Mouse (Mus musculus) lung, postnatal 10 days (tissue): ENCODE data around the gene Lbh.

Experiments used
- DNase-seq: peaks from one replicate; pipeline ENCODE4 v3.0.0; 2021

The Lbh gene

GRCm38 (mm10) chr17:72947111-72947859 is 29.2 kb downstream of the Lbh start:
- peak; percentile 56 for DNase-seq

DNA sequence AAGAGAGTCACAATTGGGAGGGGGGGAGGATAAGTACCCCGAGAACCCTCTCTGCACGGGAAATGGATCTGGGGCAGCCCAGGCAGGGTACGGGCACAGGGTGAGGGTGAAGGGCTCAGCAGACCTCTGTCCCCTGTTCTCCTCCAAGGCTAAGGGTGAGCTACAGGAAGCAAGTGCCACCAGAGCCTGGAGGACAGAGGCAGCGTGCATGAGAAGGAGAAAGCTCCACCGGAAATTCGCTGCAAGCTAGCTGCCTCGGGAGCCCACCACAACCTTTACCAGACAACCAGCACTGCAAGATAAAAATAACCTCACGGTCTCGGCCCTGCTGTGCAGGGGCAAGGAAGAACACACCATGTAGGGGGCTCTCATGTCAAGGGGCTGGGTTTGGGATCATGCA is 30.0 kb downstream of the Lbh start:
- DNase-seq: no peak

GRCm38 (mm10) chr17:72949247-72949701 is 31.2 kb downstream of the Lbh start:
- no peak for DNase-seq

- no peak for DNase-seq
These were observed 33.2 kb downstream of the Lbh start for GRCm38 (mm10) chr17:72951331-72951730.

GRCm38 (mm10) chr17:72953811-72954685 is 35.9 kb downstream of the Lbh start:
- no peak for DNase-seq

- no peak for DNase-seq
These were observed 37.4 kb downstream of the Lbh start for GRCm38 (mm10) chr17:72955534-72955933.

GRCm38 (mm10) chr17:72957016-72957415 is 38.9 kb downstream of the Lbh start:
- DNase-seq: no peak

DNA sequence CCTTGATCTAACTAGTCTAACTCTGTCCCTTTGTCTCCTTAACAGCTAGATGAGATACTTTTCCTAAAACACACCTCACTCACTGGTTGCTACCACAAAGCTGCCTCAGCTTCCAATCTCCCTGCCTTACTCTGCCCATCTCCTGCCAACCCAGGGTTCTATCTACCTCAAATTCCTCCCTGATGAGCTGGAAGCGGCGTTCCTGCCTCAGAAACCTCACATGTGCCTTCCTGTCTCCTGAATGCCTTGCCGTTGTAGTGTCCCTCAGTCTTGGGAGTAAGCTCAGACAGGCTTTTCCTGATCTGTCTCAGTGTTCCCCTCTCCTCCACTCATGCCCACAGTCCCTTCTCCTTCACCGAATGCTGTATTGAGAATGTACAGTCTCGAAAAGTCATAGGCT is 40.8 kb downstream of the Lbh start:
- no peak for DNase-seq

- no peak for DNase-seq
These were observed 41.5 kb downstream of the Lbh start for GRCm38 (mm10) chr17:72959497-72960039.

- DNase-seq: no peak
These were observed 42.1 kb downstream of the Lbh start for GRCm38 (mm10) chr17:72960243-72960642.

DNA sequence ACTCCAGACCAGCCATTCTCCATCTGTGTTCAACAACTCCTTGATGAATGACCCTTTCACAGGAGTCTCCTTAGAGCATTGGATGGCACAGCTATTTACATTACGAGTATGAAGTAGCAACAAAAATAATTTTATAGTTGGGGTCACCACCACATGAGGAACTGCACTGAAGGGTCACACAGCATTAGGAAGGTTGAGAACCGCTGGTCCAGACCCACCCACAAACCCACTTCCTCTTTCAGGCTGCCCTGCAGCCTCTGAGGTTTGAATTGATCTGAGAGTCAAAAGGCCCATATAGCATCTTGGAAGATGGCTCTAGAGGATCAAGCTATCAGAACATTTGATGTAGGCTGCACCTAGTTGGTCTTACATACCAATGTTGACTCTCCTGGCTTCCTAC is 42.8 kb downstream of the Lbh start:
- DNase-seq: no peak

DNA sequence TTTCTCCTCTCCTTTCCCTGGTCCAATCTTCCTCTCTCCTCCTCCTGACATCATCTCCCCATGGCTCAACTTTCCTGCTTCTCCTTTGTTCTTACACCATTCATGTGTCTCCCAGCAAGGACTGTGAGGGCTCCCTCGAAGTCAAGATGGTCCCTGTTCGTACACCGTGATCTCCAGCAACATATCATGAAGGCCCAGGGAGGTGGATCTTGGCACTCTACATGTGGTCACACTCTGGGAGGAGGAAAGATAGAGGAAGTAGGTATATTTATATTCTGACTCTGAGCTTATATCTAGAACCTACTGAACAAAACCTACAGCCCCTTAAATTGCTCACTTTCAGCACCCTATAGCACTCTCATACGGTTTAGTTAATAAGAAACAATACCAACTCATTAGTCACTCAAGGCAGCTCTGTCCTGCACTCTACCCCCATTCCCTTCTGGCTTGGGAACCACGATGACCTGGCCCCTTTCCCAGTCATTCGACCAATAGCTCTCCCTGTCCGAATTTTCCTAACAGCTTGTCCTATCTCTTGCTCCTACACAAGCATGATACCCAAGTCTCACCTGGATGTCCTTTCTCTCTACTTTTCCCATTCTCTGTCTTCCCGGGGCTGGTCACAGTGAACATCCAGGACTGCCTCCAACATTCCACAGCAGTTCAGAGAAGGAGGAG is 44.0 kb downstream of the Lbh start:
- no peak for DNase-seq

GRCm38 (mm10) chr17:72965687-72966086 is 47.6 kb downstream of the Lbh start:
- DNase-seq: no peak

- no peak for DNase-seq
These were observed 48.0 kb downstream of the Lbh start for GRCm38 (mm10) chr17:72966091-72966531.

DNA sequence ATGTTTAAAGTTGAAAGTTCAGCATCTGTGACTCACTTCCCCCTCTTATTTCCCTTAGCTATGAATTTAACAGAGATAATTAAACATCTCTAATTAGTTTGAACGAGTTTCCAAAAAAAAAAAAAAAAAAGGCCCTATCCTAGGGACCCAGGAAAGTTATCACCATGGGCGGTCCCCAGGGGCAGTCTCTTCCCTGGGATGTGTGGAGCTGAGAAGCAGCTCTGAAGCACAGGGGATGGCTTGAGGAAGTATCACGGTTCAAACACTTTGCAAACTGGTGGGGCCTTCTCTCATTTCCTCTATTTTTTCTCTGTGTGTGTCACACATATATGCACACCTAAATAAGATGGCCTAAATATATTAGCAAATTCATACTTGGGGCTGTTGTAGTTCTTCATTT is 48.8 kb downstream of the Lbh start:
- no peak for DNase-seq

DNA sequence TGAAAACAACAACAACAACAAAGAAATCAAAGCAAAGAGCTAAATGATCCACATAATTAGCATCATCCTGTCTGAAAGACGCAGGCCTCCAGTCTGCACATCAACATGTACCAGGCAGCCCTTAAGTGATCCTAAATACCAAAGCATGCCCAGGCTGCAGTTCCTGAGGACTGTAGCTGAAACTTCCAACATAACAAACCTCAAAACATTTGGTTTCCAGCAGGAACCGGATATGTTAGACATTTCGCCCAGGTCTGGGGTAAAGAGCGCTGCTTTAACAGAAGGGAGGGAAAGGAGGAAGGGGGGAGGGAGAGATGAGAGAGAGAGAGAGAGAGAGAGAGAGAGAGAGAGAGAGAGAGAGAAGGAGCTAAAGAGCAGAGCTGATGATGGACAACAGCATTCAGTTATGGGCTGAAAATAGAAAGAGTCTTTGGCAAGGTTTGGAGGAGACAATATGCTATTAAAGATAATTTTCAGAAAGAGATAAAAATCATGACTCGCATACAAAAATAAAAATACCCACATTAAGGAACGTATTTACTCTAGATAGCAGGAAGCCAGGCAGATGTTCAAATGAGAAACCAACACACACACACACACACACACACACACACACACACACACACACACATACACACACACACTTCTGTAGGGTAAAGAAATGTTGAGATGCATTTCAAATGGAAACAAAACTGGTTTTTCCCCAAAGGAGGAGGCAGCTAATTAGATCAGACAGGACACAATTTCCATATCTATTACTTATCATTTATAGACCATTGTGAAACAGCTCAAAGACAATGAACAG is 49.5 kb downstream of the Lbh start:
- no peak for DNase-seq

DNA sequence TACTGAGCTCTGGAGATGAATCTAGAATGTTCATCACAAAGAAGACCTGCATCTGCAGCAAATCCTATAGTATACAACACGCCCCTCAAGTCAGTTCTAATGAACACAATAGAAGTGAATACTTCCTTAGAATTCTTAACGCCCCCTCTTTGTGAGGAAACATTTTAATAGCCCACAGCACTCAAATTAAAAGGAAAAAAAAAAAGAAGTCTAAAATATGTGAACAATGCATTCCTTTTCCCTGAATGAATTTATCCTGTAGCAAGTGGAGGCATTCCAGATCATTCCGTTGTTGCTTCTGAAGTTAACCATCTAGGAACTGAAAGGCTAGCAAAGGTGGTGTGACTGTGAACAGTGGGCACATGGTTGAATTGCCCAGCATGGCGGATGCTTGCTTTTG is 50.6 kb downstream of the Lbh start:
- no peak for DNase-seq

DNA sequence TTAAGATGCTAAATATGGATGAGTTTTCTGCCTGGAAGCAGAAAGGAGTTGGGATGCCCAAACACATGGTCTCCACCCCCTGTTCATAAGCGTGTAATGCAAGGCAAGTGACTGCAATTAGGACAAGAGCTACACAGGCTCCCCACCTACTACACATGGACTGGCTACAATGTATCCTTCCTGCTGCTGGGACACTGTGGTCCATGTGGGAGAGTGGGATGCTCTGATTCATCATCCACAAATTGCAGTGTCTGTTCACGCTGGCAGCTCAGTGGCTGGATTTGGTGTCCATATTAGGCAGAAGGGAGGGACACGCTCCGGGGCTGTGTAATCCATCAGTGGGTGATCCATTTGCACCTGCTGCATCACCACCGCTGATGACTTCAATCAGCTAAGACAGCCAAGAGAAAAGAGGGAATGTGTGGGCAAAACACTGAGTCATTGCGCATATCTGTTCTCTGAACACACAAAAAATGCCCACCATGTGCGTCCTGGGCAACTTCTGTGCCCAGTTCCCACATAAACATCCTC is 52.6 kb downstream of the Lbh start:
- DNase-seq: no peak

DNA sequence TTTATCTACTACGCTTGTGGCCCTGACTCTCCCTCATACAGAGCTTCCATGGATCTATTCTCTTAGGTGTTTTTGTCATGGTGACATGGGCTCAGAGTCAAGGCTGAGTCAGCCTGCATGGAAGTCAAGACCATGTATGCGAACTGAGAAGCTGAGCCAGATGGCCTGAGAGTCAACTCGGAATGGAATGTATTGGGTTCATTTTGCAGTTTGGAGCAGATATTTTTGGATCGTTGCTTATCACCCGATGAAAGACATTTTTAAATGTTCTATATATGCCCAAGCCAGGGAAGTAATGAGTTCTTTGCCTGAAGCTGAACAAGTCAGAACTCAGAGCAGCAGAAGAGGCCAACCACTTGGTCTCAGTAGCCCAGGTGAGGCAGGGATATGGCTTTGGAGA is 54.9 kb downstream of the Lbh start:
- DNase-seq: no peak

DNA sequence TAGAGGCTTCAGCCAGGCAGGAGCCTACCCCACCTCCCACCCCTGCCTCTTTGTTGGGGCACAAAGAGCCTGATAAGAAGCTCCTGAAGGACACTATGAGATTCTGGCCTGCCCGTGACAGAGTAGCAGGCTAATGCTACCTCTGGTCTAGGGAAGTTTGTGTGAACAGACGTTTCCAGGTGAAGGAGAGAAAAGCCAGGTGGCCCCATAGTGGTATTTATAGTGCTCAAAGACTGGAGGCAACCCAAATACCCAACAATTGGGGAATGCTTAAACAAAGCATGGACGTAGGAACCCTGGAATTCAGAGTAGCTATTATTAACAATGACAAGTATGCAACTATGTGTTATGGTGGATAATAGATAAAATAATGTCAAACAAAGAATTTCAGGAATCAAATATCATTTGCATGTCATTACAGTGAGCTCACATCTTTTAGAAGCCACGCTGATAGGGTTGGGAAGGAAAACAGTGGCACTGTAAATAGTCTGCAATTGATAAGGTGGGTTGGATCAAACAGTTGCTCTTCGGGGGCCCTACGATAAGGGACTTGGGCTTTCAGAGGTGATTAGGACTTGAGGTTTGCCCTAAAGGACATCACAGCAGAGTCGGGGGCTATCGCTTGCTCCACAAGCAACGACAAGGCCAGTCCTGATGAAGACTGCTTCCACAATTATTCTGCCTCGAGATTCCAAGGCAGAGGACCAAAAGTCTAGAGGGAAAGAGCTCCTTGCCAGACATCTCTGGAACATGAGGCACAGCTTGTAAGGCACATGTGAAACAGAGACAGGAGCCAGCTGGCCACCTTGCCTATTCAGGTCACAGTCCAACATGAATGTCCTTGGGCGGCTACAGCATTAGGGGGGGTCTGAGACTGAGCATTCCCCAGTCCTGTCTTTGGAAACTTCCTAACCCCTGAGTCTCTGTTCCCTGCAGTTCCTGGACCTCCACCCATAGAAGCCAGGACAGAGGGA is 58.4 kb downstream of the Lbh start:
- DNase-seq: peak; percentile 76

DNA sequence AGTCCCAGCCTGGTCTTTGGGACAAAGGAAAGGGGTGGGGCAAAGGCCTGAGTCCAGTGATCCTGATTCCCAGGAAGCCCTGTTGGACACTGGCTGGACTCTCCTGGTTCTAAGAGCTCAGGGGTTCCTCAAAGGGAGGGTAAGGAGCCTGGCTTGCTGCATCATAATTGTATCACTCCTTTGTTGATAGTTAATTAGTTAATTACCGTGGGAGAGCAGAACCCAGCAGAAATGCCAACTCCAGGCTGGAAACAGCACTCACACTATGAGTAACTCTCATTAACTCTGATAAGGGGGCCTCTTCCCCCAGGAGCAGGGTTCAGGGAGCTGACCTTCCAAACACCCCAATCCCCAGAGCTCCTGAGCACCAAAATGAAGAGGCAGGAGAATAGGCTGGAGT is 59.5 kb downstream of the Lbh start:
- DNase-seq: no peak
